ENCODE assay signal across 9 mouse cellular contexts in the genomic region with DNA sequence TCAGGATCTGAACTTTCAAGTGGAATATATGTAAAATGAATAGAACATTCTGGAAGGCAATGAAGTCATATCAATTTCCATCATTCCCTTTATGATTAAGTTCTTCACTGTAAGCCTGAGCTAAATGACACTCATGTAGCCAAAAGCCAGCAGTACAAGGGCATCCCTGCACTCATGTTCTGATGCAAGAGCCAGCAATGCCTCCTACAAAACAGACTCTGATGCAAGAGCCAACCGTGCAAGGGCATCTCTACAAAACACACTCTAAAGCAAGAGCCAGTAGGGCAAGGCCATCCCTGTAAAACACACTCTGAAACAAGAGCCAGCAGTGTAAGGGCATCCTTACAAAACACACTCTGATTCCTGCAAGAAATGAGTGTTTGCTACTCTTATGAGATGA.
"Had no signal": no experiment of that assay in that cellular context is flagged by ENCODE, and none has a peak within 500 bp of the region (broad histone marks: within the 10 kb centered on the region; RNA-seq: fewer than 3 reads in every experiment).

No protein-coding gene starts in this region.

- DNase-seq: kidney, adult 18-20 months; kidney, postnatal 10 days; kidney, postnatal 4 days; liver, embryonic 13.5 days; liver, postnatal 0 days; lung, postnatal 36 days; retina, postnatal 1 day; thymus, adult 2 months; thymus, postnatal 25 days had no signal
